Mouse (Mus musculus) gonadal fat pad, adult 2 months (tissue): ENCODE results near the gene Rnf25. TPM values are rescaled to one million over a fixed set of nuclear protein-coding genes. Genes with fewer than 3 reads are reported as not detected.

ENCODE experiments used
- DNase-seq: peaks from one replicate; pipeline ENCODE4 v3.0.0-alpha.2; 2012; ENCODE audit warnings: low read depth
- polyA plus RNA-seq: library from polyadenylated mRNA; depleted of rRNA; stranded (reverse); fragments of >200 nt; gene quantifications from 2 replicates; pipeline ENCODE4 v1.2.3, GENCODE M21; 2012; rRNA removed

The Rnf25 gene
- 61.1 and 67.2 TPM in 2 replicates for polyA plus RNA-seq

GRCm38 (mm10) chr1:74601267-74601962 lies at the start of gene Rnf25, which contains the start of gene Stk36:
Gene Rnf25 (minus strand): TSS chr1:74601397.
Gene Stk36 (plus strand): TSS chr1:74601445.
- DNase-seq: peak; percentile 33

- DNase-seq: no peak
These were observed 42.7 kb upstream of the Rnf25 start for GRCm38 (mm10) chr1:74643926-74644325.

- DNase-seq: no peak
These were observed 42.3 kb upstream of the Rnf25 start for GRCm38 (mm10) chr1:74643524-74643923.

- DNase-seq: no peak
These were observed 31.5 kb upstream of the Rnf25 start for GRCm38 (mm10) chr1:74632734-74633133.

- DNase-seq: no peak
These were observed 26.8 kb upstream of the Rnf25 start for GRCm38 (mm10) chr1:74628001-74628400.

GRCm38 (mm10) chr1:74626076-74626475 lies 24.9 kb upstream of the Rnf25 start:
- no peak for DNase-seq

GRCm38 (mm10) chr1:74624183-74624582 lies 23.0 kb upstream of the Rnf25 start:
- DNase-seq: no peak

GRCm38 (mm10) chr1:74600501-74601266 lies 513 bp downstream of the Rnf25 start:
- no peak for DNase-seq

GRCm38 (mm10) chr1:74594434-74594833 lies 6.8 kb downstream of the Rnf25 start:
- DNase-seq: no peak

- DNase-seq: peak; percentile 79
These were observed 13.3 kb downstream of the Rnf25 start, which contains the start of the genes Zfp142 and Bcs1l for GRCm38 (mm10) chr1:74587773-74588445. Gene Zfp142 (minus strand): TSS chr1:74588246. Gene Bcs1l (plus strand): TSS chr1:74588289.

GRCm38 (mm10) chr1:74587233-74587772 lies 13.9 kb downstream of the Rnf25 start:
- DNase-seq: no peak

- no peak for DNase-seq
These were observed 16.4 kb downstream of the Rnf25 start for GRCm38 (mm10) chr1:74584616-74585398.

- DNase-seq: no peak
These were observed 18.6 kb downstream of the Rnf25 start for GRCm38 (mm10) chr1:74582621-74583020.

- DNase-seq: no peak
These were observed 31.2 kb downstream of the Rnf25 start for GRCm38 (mm10) chr1:74569739-74570719.

- DNase-seq: no peak
These were observed 35.4 kb downstream of the Rnf25 start for GRCm38 (mm10) chr1:74565834-74566233.

GRCm38 (mm10) chr1:74559061-74559460 lies 42.1 kb downstream of the Rnf25 start:
- DNase-seq: no peak

- DNase-seq: no peak
These were observed 57.0 kb downstream of the Rnf25 start, which contains the start of gene Usp37 for GRCm38 (mm10) chr1:74544184-74544583. Gene Usp37 (minus strand): TSS chr1:74544284.
